Mouse (Mus musculus) hindbrain, embryonic 12.5 days (tissue): ENCODE results near the gene Zfp423. TPM values are rescaled to one million over a fixed set of nuclear protein-coding genes. Genes with fewer than 3 reads are reported as not detected.
A peak's percentile ranks its signal among the peaks of the same experiment; 100 is the strongest.

Source experiments
- ATAC-seq: fragments of 200-750 bp; cut with Nextera tagmentation; 2 replicates; pipeline ENCODE4 v1.8.0; 2017; ENCODE audit warnings: moderate TSS enrichment; ENCODE audit not compliant: low FRiP score
- H3K27ac ChIP-seq: fragments of 300-500 bp; sonication (generic); 2 replicates; pipeline ENCODE4 v1.5.1; 2016; ENCODE audit warnings: mild to moderate bottlenecking
- H3K27me3 ChIP-seq: fragments of 300-500 bp; sonication (generic); 2 replicates; pipeline ENCODE4 v1.6.1; 2016; ENCODE audit warnings: mild to moderate bottlenecking
- H3K36me3 ChIP-seq: fragments of 300-500 bp; sonication (generic); 2 replicates; pipeline ENCODE4 v1.6.1; 2016; ENCODE audit warnings: mild to moderate bottlenecking
- H3K4me1 ChIP-seq: fragments of 300-500 bp; sonication (generic); 2 replicates; pipeline ENCODE4 v1.6.1; 2016
- H3K4me2 ChIP-seq: fragments of 300-500 bp; sonication (generic); replicated peaks from 2 replicates; pipeline ENCODE4 v1.6.1; 2016; ENCODE audit warnings: mild to moderate bottlenecking
- H3K4me3 ChIP-seq: fragments of 300-500 bp; sonication (generic); 2 replicates; pipeline ENCODE4 v1.5.1; 2016; ENCODE audit warnings: mild to moderate bottlenecking
- H3K9ac ChIP-seq: fragments of 300-500 bp; sonication (generic); 2 replicates; pipeline ENCODE4 v1.6.1; 2016; ENCODE audit warnings: mild to moderate bottlenecking, moderate library complexity
- H3K9me3 ChIP-seq: fragments of 300-500 bp; sonication (generic); replicated peaks from 2 replicates; pipeline ENCODE4 v1.6.1; 2016; ENCODE audit warnings: mild to moderate bottlenecking
- WGBS: fragments of 180-500 bp; shearing (Covaris S2); methylation state at CpG from one replicate; pipeline ENCODE4 v1.1.7; 2016; 5-methylcytosine and 5-hydroxymethylcytosine counted together
- polyA plus RNA-seq: library from polyadenylated mRNA; unstranded; fragments of >200 nt; fragmentation: Nextera tagmentation; extraction: Ambion mirVana; gene quantifications from 2 replicates; pipeline ENCODE4 v1.2.1, GENCODE M21; 2016

The Zfp423 gene
- polyA plus RNA-seq, 1 experiment from 2014 or later: 58.1 TPM

- Histone ChIP-seq H3K4me1 (peaks cover 37% of the 10 kb centered on the region), H3K36me3 (0 out of 2 replicates have a peak, but pooled peaks cover 3% of the 10 kb centered on the region), H3K9ac (no peak overlapping the region), H3K4me3 (no peak overlapping the region), H3K27me3 (no peaks in the 10 kb centered on the region), H3K27ac (no peak overlapping the region), H3K4me2 (no peak overlapping the region), H3K9me3 (no peaks in the 10 kb centered on the region)
- ATAC-seq: no peak
- 95% methylated on average over 3 of the region's 3 CpGs for WGBS
Observed at GRCm38 (mm10) chr8:87670232-87670631, 289.2 kb downstream of the Zfp423 start.

- H3K9ac ChIP-seq: no peak overlapping the region
- H3K27me3 ChIP-seq: no peaks in the 10 kb centered on the region
- no peaks in the 10 kb centered on the region for H3K9me3 ChIP-seq
- H3K4me1 ChIP-seq: peaks cover 30% of the 10 kb centered on the region
- 90% methylated on average over 2 of the region's 2 CpGs for WGBS
- H3K36me3 ChIP-seq: 0 out of 2 replicates have a peak, but pooled peaks cover 3% of the 10 kb centered on the region
- no peak for ATAC-seq
- peak overlapping the region; percentile 23; the same call in 1 of the 2 replicates for H3K27ac ChIP-seq
- no peak overlapping the region for H3K4me3 ChIP-seq
- H3K4me2 ChIP-seq: no peak overlapping the region
Observed at GRCm38 (mm10) chr8:87668736-87669135, 290.7 kb downstream of the Zfp423 start.

- Histone ChIP-seq H3K27ac (peak overlapping the region; percentile 64), H3K27me3 (no peaks in the 10 kb centered on the region), H3K4me2 (no peak overlapping the region), H3K4me1 (peaks cover 37% of the 10 kb centered on the region), H3K9me3 (no peaks in the 10 kb centered on the region), H3K9ac (no peak overlapping the region), H3K4me3 (no peak overlapping the region), H3K36me3 (0 out of 2 replicates have a peak, but pooled peaks cover 3% of the 10 kb centered on the region)
- no peak for ATAC-seq
- 76% methylated on average over 26 of the region's 26 CpGs for WGBS
Observed at GRCm38 (mm10) chr8:87667914-87668643, 291.3 kb downstream of the Zfp423 start.

GRCm38 (mm10) chr8:87667297-87667696 is 292.1 kb downstream of the Zfp423 start:
- H3K36me3 ChIP-seq: 0 out of 2 replicates have a peak, but pooled peaks cover 3% of the 10 kb centered on the region
- H3K4me3 ChIP-seq: no peak overlapping the region
- peaks cover 42% of the 10 kb centered on the region for H3K4me1 ChIP-seq
- no peak overlapping the region for H3K9ac ChIP-seq
- H3K4me2 ChIP-seq: no peak overlapping the region
- no peaks in the 10 kb centered on the region for H3K9me3 ChIP-seq
- H3K27me3 ChIP-seq: no peaks in the 10 kb centered on the region
- 86% methylated on average over 6 of the region's 6 CpGs for WGBS
- peak overlapping the region; percentile 64 for H3K27ac ChIP-seq
- no peak for ATAC-seq

GRCm38 (mm10) chr8:87665337-87665736 is 294.1 kb downstream of the Zfp423 start:
- no peak overlapping the region for H3K4me3 ChIP-seq
- WGBS: 92% methylated on average over 8 of the region's 8 CpGs

GRCm38 (mm10) chr8:87664217-87664509 is 295.2 kb downstream of the Zfp423 start:
- H3K27ac ChIP-seq: no peak overlapping the region
- no peak overlapping the region for H3K4me3 ChIP-seq
- no peak for ATAC-seq
- peaks cover 67% of the 10 kb centered on the region for H3K4me1 ChIP-seq
- H3K27me3 ChIP-seq: peaks cover 9% of the 10 kb centered on the region
- WGBS: 88% methylated on average over 2 of the region's 2 CpGs
- no peak overlapping the region for H3K9ac ChIP-seq
- H3K9me3 ChIP-seq: no peaks in the 10 kb centered on the region
- H3K36me3 ChIP-seq: no peaks in the 10 kb centered on the region
- no peak overlapping the region for H3K4me2 ChIP-seq

More at GRCm38 (mm10) chr8:87665337-87665736, 294.1 kb downstream of the Zfp423 start:
- H3K9me3 ChIP-seq: no peaks in the 10 kb centered on the region
- peaks cover 9% of the 10 kb centered on the region for H3K27me3 ChIP-seq
- no peak overlapping the region for H3K9ac ChIP-seq
- no peak overlapping the region for H3K4me2 ChIP-seq
- peaks cover 55% of the 10 kb centered on the region for H3K4me1 ChIP-seq
- no peak for ATAC-seq
- H3K36me3 ChIP-seq: 0 out of 2 replicates have a peak, but pooled peaks cover 2% of the 10 kb centered on the region
- H3K27ac ChIP-seq: no peak overlapping the region

- Histone ChIP-seq H3K4me2 (peak overlapping the region; percentile 56), H3K27me3 (peaks cover 9% of the 10 kb centered on the region), H3K9ac (peak overlapping the region; percentile 60), H3K27ac (peak overlapping the region; percentile 87), H3K9me3 (no peaks in the 10 kb centered on the region), H3K36me3 (no peaks in the 10 kb centered on the region), H3K4me3 (peak overlapping the region; percentile 24; the same call in 1 of the 2 replicates), H3K4me1 (peaks cover 64% of the 10 kb centered on the region)
- WGBS: 11% methylated on average over 18 of the region's 18 CpGs
- ATAC-seq: peak; percentile 39
Observed at GRCm38 (mm10) chr8:87663349-87664216, 295.8 kb downstream of the Zfp423 start.

GRCm38 (mm10) chr8:87662811-87663341 is 296.5 kb downstream of the Zfp423 start:
- H3K4me2 ChIP-seq: peak overlapping the region; percentile 56
- H3K27ac ChIP-seq: peak overlapping the region; percentile 87
- peaks cover 57% of the 10 kb centered on the region for H3K4me1 ChIP-seq
- peak; percentile 37 for ATAC-seq
- no peaks in the 10 kb centered on the region for H3K36me3 ChIP-seq
- H3K9ac ChIP-seq: peak overlapping the region; percentile 60
- no peaks in the 10 kb centered on the region for H3K9me3 ChIP-seq
- peak overlapping the region; percentile 24 for H3K4me3 ChIP-seq
- peaks cover 9% of the 10 kb centered on the region for H3K27me3 ChIP-seq
- whole genome bisulfite sequencing: 2% methylated on average over 25 of the region's 25 CpGs

- Histone ChIP-seq H3K27me3 (peaks cover 9% of the 10 kb centered on the region), H3K27ac (peak overlapping the region; percentile 87), H3K4me3 (peak overlapping the region; percentile 23), H3K9ac (peak overlapping the region; percentile 60), H3K36me3 (no peaks in the 10 kb centered on the region), H3K4me1 (peaks cover 53% of the 10 kb centered on the region), H3K4me2 (peak overlapping the region; percentile 56), H3K9me3 (no peaks in the 10 kb centered on the region)
- WGBS: 2% methylated on average over 27 of the region's 27 CpGs
- ATAC-seq: no peak
Observed at GRCm38 (mm10) chr8:87662307-87662771, 297.1 kb downstream of the Zfp423 start.

- Histone ChIP-seq H3K9me3 (no peaks in the 10 kb centered on the region), H3K4me2 (peak overlapping the region; percentile 50), H3K4me3 (no peak overlapping the region), H3K4me1 (peaks cover 57% of the 10 kb centered on the region), H3K27me3 (peaks cover 9% of the 10 kb centered on the region), H3K36me3 (no peaks in the 10 kb centered on the region), H3K27ac (peak overlapping the region; percentile 76), H3K9ac (no peak overlapping the region)
- no peak for ATAC-seq
- 9% methylated on average over 34 of the region's 34 CpGs for WGBS
Observed at GRCm38 (mm10) chr8:87660916-87661910, 298.2 kb downstream of the Zfp423 start.
